Mouse (Mus musculus) stomach, embryonic 14.5 days (tissue): ENCODE results near the gene Gm36864. TPM values are rescaled to one million over a fixed set of nuclear protein-coding genes. Genes with fewer than 3 reads are reported as not detected.
"Not testable (repeated sequence)": the region's sequence is repeated elsewhere in the genome, so short reads cannot be mapped to it uniquely, and the experiment has no call there.

Experiments used
- ATAC-seq: fragments of 200-750 bp; cut with Nextera tagmentation; 2 replicates; pipeline ENCODE4 v1.8.0; 2017; ENCODE audit warnings: low read depth, moderate TSS enrichment; ENCODE audit not compliant: insufficient number of reproducible peaks, insufficient read depth, low FRiP score
- H3K27ac ChIP-seq: fragments of 300-500 bp; sonication (generic); 2 replicates; pipeline ENCODE4 v1.5.1; 2014; ENCODE audit warnings: mild to moderate bottlenecking, low read length, moderate library complexity, mixed read lengths
- H3K27me3 ChIP-seq: fragments of 300-500 bp; sonication (generic); 2 replicates; pipeline ENCODE4 v1.6.1; 2014; ENCODE audit warnings: low read length, control low read depth, mixed read lengths; ENCODE audit not compliant: control insufficient read depth, insufficient read depth
- H3K36me3 ChIP-seq: fragments of 300-500 bp; sonication (generic); 2 replicates; pipeline ENCODE4 v1.6.1; 2014; ENCODE audit warnings: mild to moderate bottlenecking, control low read depth, low read length, moderate library complexity, mixed read lengths; ENCODE audit not compliant: control insufficient read depth, insufficient read depth
- H3K4me1 ChIP-seq: fragments of 300-500 bp; sonication (generic); 2 replicates; pipeline ENCODE4 v1.6.1; 2014; ENCODE audit warnings: low read length, control low read depth, mixed read lengths; ENCODE audit not compliant: control insufficient read depth, insufficient read depth
- H3K4me2 ChIP-seq: fragments of 300-500 bp; sonication (generic); replicated peaks from 2 replicates; pipeline ENCODE4 v1.6.1; 2014; ENCODE audit warnings: low read depth, low read length, control low read depth
- H3K4me3 ChIP-seq: fragments of 300-500 bp; sonication (generic); 2 replicates; pipeline ENCODE4 v1.5.1; 2014; ENCODE audit warnings: low read depth, low read length, control low read depth
- H3K9ac ChIP-seq: fragments of 300-500 bp; sonication (generic); replicated peaks from 2 replicates; pipeline ENCODE4 v1.6.1; 2014; ENCODE audit warnings: low read depth, mild to moderate bottlenecking, control low read depth, low read length, moderate library complexity, mixed read lengths
- H3K9me3 ChIP-seq: fragments of 300-500 bp; sonication (generic); 2 replicates; pipeline ENCODE4 v1.6.1; 2016; ENCODE audit warnings: low read depth, low read length, control low read depth; ENCODE audit not compliant: control insufficient read depth
- WGBS: fragments of 180-500 bp; shearing (Covaris S2); extraction: QIAGEN DNeasy Blood & Tissue Kit; methylation state at CpG from one replicate; pipeline ENCODE4 v1.1.7; 2014; 5-methylcytosine and 5-hydroxymethylcytosine counted together
- polyA plus RNA-seq: library from polyadenylated mRNA; unstranded; fragments of >200 nt; fragmentation: Nextera tagmentation; extraction: Ambion mirVana; gene quantifications from 2 replicates; pipeline ENCODE4 v1.2.1, GENCODE M21; 2014

The Gm36864 gene
- polyA plus RNA-seq, 1 experiment from 2014 or later, result not detected

- 77% methylated on average over 6 of the region's 6 CpGs for WGBS
- H3K4me2 ChIP-seq, H3K27me3 ChIP-seq, H3K36me3 ChIP-seq, H3K9ac ChIP-seq, H3K4me1 ChIP-seq, H3K9me3 ChIP-seq, ATAC-seq, H3K4me3 ChIP-seq, H3K27ac ChIP-seq: not testable (repeated sequence)
Measured at GRCm38 (mm10) chr7:44222335-44222734, 13.6 kb upstream of the Gm36864 start.

GRCm38 (mm10) chr7:44225076-44225475 lies 10.9 kb upstream of the Gm36864 start, which contains the start of gene Klk1:
TSS of gene Klk1 (plus strand) at chr7:44225360.
- no peak for ATAC-seq
- no peak within 1 kb of the TSS for H3K27ac ChIP-seq
- H3K4me1 ChIP-seq, result no peaks in the 10 kb centered on the region
- WGBS, result 14% methylated on average over 1 of the region's 1 CpGs
- no peaks in the 10 kb centered on the region for H3K9me3 ChIP-seq
- no peak within 1 kb of the TSS for H3K4me2 ChIP-seq
- no peak within 1 kb of the TSS for H3K4me3 ChIP-seq
- no peaks in the 10 kb centered on the region for H3K27me3 ChIP-seq
- no peaks in the 10 kb centered on the region for H3K36me3 ChIP-seq
- no peak within 1 kb of the TSS for H3K9ac ChIP-seq

- Histone ChIP-seq H3K27me3 (no peaks in the 10 kb centered on the region), H3K36me3 (no peaks in the 10 kb centered on the region), H3K4me3 (no peak overlapping the region), H3K4me2 (no peak overlapping the region), H3K4me1 (no peaks in the 10 kb centered on the region), H3K27ac (no peak overlapping the region), H3K9ac (no peak overlapping the region), H3K9me3 (no peaks in the 10 kb centered on the region)
- ATAC-seq, result no peak
- WGBS, result 46% methylated on average over 2 of the region's 2 CpGs
Measured at GRCm38 (mm10) chr7:44239913-44240312, 3.9 kb downstream of the Gm36864 start.

GRCm38 (mm10) chr7:44240712-44241111 lies 4.7 kb downstream of the Gm36864 start:
- ATAC-seq, result no peak

GRCm38 (mm10) chr7:44241163-44241562 lies 5.2 kb downstream of the Gm36864 start:
- Histone ChIP-seq H3K4me3 (no peak overlapping the region), H3K4me2 (no peak overlapping the region), H3K9me3 (no peaks in the 10 kb centered on the region), H3K27me3 (no peaks in the 10 kb centered on the region), H3K36me3 (no peaks in the 10 kb centered on the region), H3K27ac (no peak overlapping the region), H3K4me1 (peaks cover 5% of the 10 kb centered on the region; the same call in 1 of the 2 replicates), H3K9ac (no peak overlapping the region)
- 68% methylated on average over 2 of the region's 2 CpGs for WGBS
- ATAC-seq, result no peak

More at GRCm38 (mm10) chr7:44240712-44241111, 4.7 kb downstream of the Gm36864 start:
- Histone ChIP-seq H3K27me3 (no peaks in the 10 kb centered on the region), H3K4me2 (no peak overlapping the region), H3K36me3 (no peaks in the 10 kb centered on the region), H3K27ac (no peak overlapping the region), H3K4me1 (peaks cover 5% of the 10 kb centered on the region; the same call in 1 of the 2 replicates), H3K9me3 (no peaks in the 10 kb centered on the region), H3K4me3 (no peak overlapping the region), H3K9ac (no peak overlapping the region)
- WGBS, result 29% methylated on average over 1 of the region's 1 CpGs

- H3K27me3 ChIP-seq, result no peaks in the 10 kb centered on the region
- H3K4me1 ChIP-seq, result peaks cover 16% of the 10 kb centered on the region; the same call in 1 of the 2 replicates
- H3K4me2 ChIP-seq, result no peak overlapping the region
- no peak overlapping the region for H3K4me3 ChIP-seq
- 53% methylated on average over 1 of the region's 1 CpGs for WGBS
- ATAC-seq, result no peak
- no peak overlapping the region for H3K9ac ChIP-seq
- H3K9me3 ChIP-seq, result no peaks in the 10 kb centered on the region
- H3K36me3 ChIP-seq, result peaks cover 9% of the 10 kb centered on the region; the same call in 1 of the 2 replicates
- H3K27ac ChIP-seq, result no peak overlapping the region
Measured at GRCm38 (mm10) chr7:44244080-44244479, 8.1 kb downstream of the Gm36864 start.

- Histone ChIP-seq H3K4me1 (peaks cover 16% of the 10 kb centered on the region; the same call in 1 of the 2 replicates), H3K27ac (peak within 1 kb of the TSS; percentile 93), H3K36me3 (peaks cover 30% of the 10 kb centered on the region), H3K4me2 (peak within 1 kb of the TSS; percentile 84), H3K9me3 (no peaks in the 10 kb centered on the region), H3K9ac (peak within 1 kb of the TSS; percentile 87), H3K27me3 (no peaks in the 10 kb centered on the region), H3K4me3 (peak within 1 kb of the TSS; percentile 77)
- WGBS, result under 1% methylated on average over 62 of the region's 62 CpGs
- peak; percentile 81 for ATAC-seq
Measured at GRCm38 (mm10) chr7:44246055-44246983, 10.3 kb downstream of the Gm36864 start, which contains the start of the genes 1700028J19Rik and 2410002F23Rik. TSS of gene 1700028J19Rik (minus strand) at chr7:44246695. TSS of gene 2410002F23Rik (plus strand) at chr7:44246722.

GRCm38 (mm10) chr7:44246984-44247470 lies 11.1 kb downstream of the Gm36864 start:
- Histone ChIP-seq H3K36me3 (peaks cover 32% of the 10 kb centered on the region), H3K27ac (peak overlapping the region; percentile 93), H3K9me3 (no peaks in the 10 kb centered on the region), H3K27me3 (no peaks in the 10 kb centered on the region), H3K4me3 (peak overlapping the region; percentile 77), H3K4me2 (peak overlapping the region; percentile 84), H3K4me1 (peaks cover 16% of the 10 kb centered on the region; the same call in 1 of the 2 replicates), H3K9ac (peak overlapping the region; percentile 87)
- ATAC-seq, result peak; percentile 14; the same call in 1 of the 2 replicates
- WGBS, result 0% methylated on average over 22 of the region's 23 CpGs
